Mouse (Mus musculus) midbrain, embryonic 11.5 days (tissue): ENCODE results near the gene Pdzd2. TPM values are rescaled to one million over a fixed set of nuclear protein-coding genes. Genes with fewer than 3 reads are reported as not detected.
A peak's percentile ranks its signal among the peaks of the same experiment; 100 is the strongest.

ENCODE experiments used
- ATAC-seq: fragments of 200-750 bp; cut with Nextera tagmentation; 2 replicates; pipeline ENCODE4 v1.8.0; 2017; ENCODE audit warnings: moderate TSS enrichment, moderate library complexity; ENCODE audit not compliant: low FRiP score
- DNase-seq: peaks from one replicate; pipeline ENCODE4 v3.0.0; 2015; ENCODE audit warnings: low spot score; ENCODE audit errors: missing footprints
- H3K27ac ChIP-seq: fragments of 300-500 bp; sonication (generic); 2 replicates; pipeline ENCODE4 v1.5.1; 2014; ENCODE audit warnings: low read depth, low read length
- H3K27me3 ChIP-seq: fragments of 300-500 bp; sonication (generic); 2 replicates; pipeline ENCODE4 v1.6.1; 2014; ENCODE audit warnings: mild to moderate bottlenecking, low read length, moderate library complexity, mixed read lengths; ENCODE audit not compliant: control insufficient read depth, insufficient read depth
- H3K36me3 ChIP-seq: fragments of 300-500 bp; sonication (generic); 2 replicates; pipeline ENCODE4 v1.6.1; 2014; ENCODE audit warnings: mild to moderate bottlenecking, low read length, moderate library complexity, mixed read lengths; ENCODE audit not compliant: control insufficient read depth, insufficient read depth
- H3K4me1 ChIP-seq: fragments of 300-500 bp; sonication (generic); 2 replicates; pipeline ENCODE4 v1.6.1; 2014; ENCODE audit warnings: low read length; ENCODE audit not compliant: control insufficient read depth, insufficient read depth
- H3K4me2 ChIP-seq: fragments of 300-500 bp; sonication (generic); 2 replicates; pipeline ENCODE4 v1.6.1; 2014; ENCODE audit warnings: mild to moderate bottlenecking, moderate library complexity
- H3K4me3 ChIP-seq: fragments of 300-500 bp; sonication (generic); 2 replicates; pipeline ENCODE4 v1.5.1; 2014; ENCODE audit warnings: low read depth, low read length
- H3K9ac ChIP-seq: fragments of 300-500 bp; sonication (generic); 2 replicates; pipeline ENCODE4 v1.6.1; 2014; ENCODE audit warnings: low read length
- H3K9me3 ChIP-seq: fragments of 300-500 bp; sonication (generic); 2 replicates; pipeline ENCODE4 v1.6.1; 2016; ENCODE audit warnings: low read length; ENCODE audit not compliant: control insufficient read depth
- WGBS: fragments of 180-500 bp; shearing (Covaris S2); extraction: QIAGEN DNeasy Blood & Tissue Kit; methylation state at CpG from one replicate; pipeline ENCODE4 v1.1.7; 2014; 5-methylcytosine and 5-hydroxymethylcytosine counted together
- polyA plus RNA-seq: library from polyadenylated mRNA; unstranded; fragments of >200 nt; fragmentation: Nextera tagmentation; extraction: Ambion mirVana; gene quantifications from 2 replicates; pipeline ENCODE4 v1.2.1, GENCODE M21; 2014

Gene Pdzd2
- polyA plus RNA-seq, 1 experiment from 2014 or later: 5.2 TPM

DNA sequence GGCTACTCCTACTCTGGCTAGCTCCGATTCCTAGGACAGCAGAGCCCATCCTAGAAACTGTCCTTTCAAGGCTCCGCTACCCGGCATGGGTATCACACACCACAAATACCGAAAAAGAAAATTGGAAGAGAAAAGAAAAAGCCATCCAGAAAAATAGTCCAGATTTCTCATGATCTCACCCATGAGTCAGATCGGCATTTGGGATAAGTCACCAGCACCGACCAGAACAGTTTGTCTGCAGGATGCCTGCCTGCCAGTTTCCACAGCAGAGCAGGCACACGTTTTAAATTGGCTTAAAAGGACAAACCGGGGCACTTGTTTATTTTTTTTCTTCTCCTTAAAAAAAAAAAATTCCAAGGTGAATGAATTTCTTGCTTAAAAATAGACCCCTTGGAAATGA, 22.8 kb downstream of the Pdzd2 start:
- WGBS: 84% methylated on average over 8 of the region's 8 CpGs
- no peak for DNase-seq
- H3K27me3 ChIP-seq: no peaks in the 10 kb centered on the region
- no peak for ATAC-seq
- no peaks in the 10 kb centered on the region for H3K36me3 ChIP-seq
- H3K4me3 ChIP-seq: no peak overlapping the region
- no peak overlapping the region for H3K27ac ChIP-seq
- no peaks in the 10 kb centered on the region for H3K9me3 ChIP-seq
- no peak overlapping the region for H3K4me2 ChIP-seq
- H3K4me1 ChIP-seq: no peaks in the 10 kb centered on the region
- no peak overlapping the region for H3K9ac ChIP-seq

DNA sequence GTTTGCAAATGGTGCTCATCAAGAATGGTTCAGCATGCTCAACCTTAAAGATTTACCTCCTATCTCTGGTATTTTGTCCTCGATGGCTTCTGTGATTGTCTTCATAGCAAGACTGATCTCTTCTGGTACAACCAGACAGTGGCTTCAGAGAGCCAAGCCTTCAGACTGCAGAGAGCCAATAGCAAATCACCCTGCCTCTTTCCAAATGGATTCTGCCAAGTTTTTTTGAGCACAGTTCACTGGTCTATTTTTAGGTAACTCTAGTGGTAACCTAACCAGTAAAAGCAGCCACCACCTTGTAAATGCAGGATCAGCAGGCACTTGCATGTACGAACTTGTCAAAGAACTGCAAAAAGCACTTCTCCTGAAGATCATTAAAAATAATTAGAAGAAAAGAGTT, 25.4 kb downstream of the Pdzd2 start:
- Histone ChIP-seq H3K9me3 (no peaks in the 10 kb centered on the region), H3K27ac (no peak overlapping the region), H3K27me3 (no peaks in the 10 kb centered on the region), H3K9ac (no peak overlapping the region), H3K4me2 (no peak overlapping the region), H3K36me3 (no peaks in the 10 kb centered on the region), H3K4me3 (no peak overlapping the region), H3K4me1 (no peaks in the 10 kb centered on the region)
- no peak for DNase-seq
- ATAC-seq: no peak
- WGBS: 92% methylated on average over 2 of the region's 2 CpGs

- Histone ChIP-seq H3K36me3 (no peaks in the 10 kb centered on the region), H3K27me3 (no peaks in the 10 kb centered on the region), H3K9ac (no peak overlapping the region), H3K4me2 (no peak overlapping the region), H3K9me3 (no peaks in the 10 kb centered on the region), H3K4me3 (no peak overlapping the region), H3K4me1 (peaks cover 3% of the 10 kb centered on the region; the same call in 1 of the 2 replicates), H3K27ac (no peak overlapping the region)
- 86% methylated on average over 2 of the region's 2 CpGs for WGBS
- DNase-seq (no peak), ATAC-seq (no peak)
Observed at GRCm38 (mm10) chr15:12713216-12713615, 26.5 kb downstream of the Pdzd2 start.

GRCm38 (mm10) chr15:12710036-12710435, 29.7 kb downstream of the Pdzd2 start:
- no peak overlapping the region for H3K4me2 ChIP-seq
- no peak overlapping the region for H3K9ac ChIP-seq
- DNase-seq (no peak), ATAC-seq (no peak)
- no peak overlapping the region for H3K27ac ChIP-seq
- no peak overlapping the region for H3K4me3 ChIP-seq
- peaks cover 5% of the 10 kb centered on the region; the same call in 1 of the 2 replicates for H3K4me1 ChIP-seq
- H3K27me3 ChIP-seq: no peaks in the 10 kb centered on the region
- H3K36me3 ChIP-seq: no peaks in the 10 kb centered on the region
- H3K9me3 ChIP-seq: no peaks in the 10 kb centered on the region
- 90% methylated on average over 3 of the region's 3 CpGs for WGBS

DNA sequence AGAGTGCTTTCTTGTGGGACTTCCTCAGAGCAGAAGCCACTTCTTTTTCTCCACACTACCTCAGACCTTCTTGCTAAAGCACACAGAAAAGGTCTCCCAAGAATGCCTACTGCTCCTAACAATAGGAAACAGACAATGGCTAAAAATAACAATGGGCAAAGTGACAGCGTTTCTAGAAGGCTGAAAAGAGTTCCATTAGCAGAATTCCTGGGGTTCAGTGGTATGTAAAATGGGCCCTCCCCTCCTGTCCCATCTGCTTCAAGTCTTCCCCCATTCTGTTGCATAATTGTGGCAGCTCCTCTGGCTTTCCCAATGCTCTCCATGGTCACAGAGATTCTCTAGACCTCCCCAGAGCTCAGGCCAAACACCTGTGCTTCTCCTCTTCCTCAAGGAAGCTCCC, 31.4 kb downstream of the Pdzd2 start:
- no peaks in the 10 kb centered on the region for H3K36me3 ChIP-seq
- no peaks in the 10 kb centered on the region for H3K27me3 ChIP-seq
- no peaks in the 10 kb centered on the region for H3K9me3 ChIP-seq
- peaks cover 5% of the 10 kb centered on the region; the same call in 1 of the 2 replicates for H3K4me1 ChIP-seq
- DNase-seq: no peak
- no peak overlapping the region for H3K9ac ChIP-seq
- H3K27ac ChIP-seq: no peak overlapping the region
- no peak for ATAC-seq
- 5% methylated on average over 1 of the region's 1 CpGs for WGBS
- H3K4me3 ChIP-seq: no peak overlapping the region
- H3K4me2 ChIP-seq: no peak overlapping the region

DNA sequence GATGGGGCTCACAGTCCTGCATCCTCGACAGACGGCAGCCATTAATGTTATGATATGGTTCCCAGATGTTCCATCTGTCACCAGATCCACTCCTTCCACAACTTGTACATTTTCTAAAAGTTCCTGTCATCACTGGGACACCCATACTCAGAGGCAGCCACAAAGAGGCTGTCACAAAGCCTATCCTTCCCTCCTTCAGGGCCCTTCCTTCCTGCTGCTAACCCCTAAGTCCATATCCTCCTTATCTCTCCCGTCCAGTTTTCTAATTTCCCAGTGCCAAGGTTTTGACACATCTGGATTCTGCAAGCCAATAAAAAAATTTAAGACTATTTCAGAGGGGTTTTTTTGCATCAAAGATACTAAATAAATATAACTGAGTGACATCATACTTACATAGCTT, 32.8 kb downstream of the Pdzd2 start:
- ATAC-seq: no peak
- no peak overlapping the region for H3K4me3 ChIP-seq
- H3K27me3 ChIP-seq: no peaks in the 10 kb centered on the region
- H3K36me3 ChIP-seq: no peaks in the 10 kb centered on the region
- H3K4me2 ChIP-seq: no peak overlapping the region
- WGBS: 81% methylated on average over 3 of the region's 3 CpGs
- no peak for DNase-seq
- no peak overlapping the region for H3K9ac ChIP-seq
- peaks cover 5% of the 10 kb centered on the region; the same call in 1 of the 2 replicates for H3K4me1 ChIP-seq
- H3K27ac ChIP-seq: no peak overlapping the region
- no peaks in the 10 kb centered on the region for H3K9me3 ChIP-seq

GRCm38 (mm10) chr15:12700367-12700766, 39.4 kb downstream of the Pdzd2 start:
- no peak overlapping the region for H3K9ac ChIP-seq
- H3K27ac ChIP-seq: no peak overlapping the region
- ATAC-seq (no peak), DNase-seq (peak; percentile 45)
- H3K4me3 ChIP-seq: no peak overlapping the region
- 57% methylated on average over 9 of the region's 9 CpGs for WGBS
- no peaks in the 10 kb centered on the region for H3K36me3 ChIP-seq
- H3K4me2 ChIP-seq: no peak overlapping the region
- peaks cover 6% of the 10 kb centered on the region; the same call in 1 of the 2 replicates for H3K4me1 ChIP-seq
- no peaks in the 10 kb centered on the region for H3K9me3 ChIP-seq
- H3K27me3 ChIP-seq: no peaks in the 10 kb centered on the region

DNA sequence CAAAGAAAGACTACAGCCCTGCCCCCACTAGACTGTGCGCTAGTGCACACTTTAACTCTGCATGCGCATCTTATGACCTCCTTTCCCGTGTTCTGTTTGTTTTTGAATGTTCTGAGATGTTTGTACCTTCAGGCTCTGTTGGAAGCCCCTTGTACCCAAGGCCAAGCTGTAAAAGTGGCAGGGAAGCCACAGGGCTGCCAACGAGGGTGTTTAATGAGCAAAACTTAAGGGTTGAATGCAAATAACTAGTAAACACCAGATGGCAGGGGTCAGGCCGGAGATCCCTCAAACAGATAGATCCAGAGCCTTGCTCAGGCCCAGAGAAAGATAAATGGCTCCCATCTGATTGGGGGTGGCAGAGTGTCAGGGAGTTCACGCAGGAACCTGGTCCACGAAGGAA, 42.0 kb downstream of the Pdzd2 start:
- H3K4me2 ChIP-seq: no peak overlapping the region
- H3K36me3 ChIP-seq: no peaks in the 10 kb centered on the region
- H3K4me1 ChIP-seq: peaks cover 6% of the 10 kb centered on the region; the same call in 1 of the 2 replicates
- WGBS: 61% methylated on average over 7 of the region's 7 CpGs
- no peaks in the 10 kb centered on the region for H3K27me3 ChIP-seq
- no peak overlapping the region for H3K4me3 ChIP-seq
- DNase-seq (peak; percentile 85), ATAC-seq (no peak)
- no peak overlapping the region for H3K27ac ChIP-seq
- H3K9me3 ChIP-seq: no peaks in the 10 kb centered on the region
- H3K9ac ChIP-seq: no peak overlapping the region

- WGBS: 21% methylated on average over 8 of the region's 8 CpGs
- no peak overlapping the region for H3K27ac ChIP-seq
Observed at GRCm38 (mm10) chr15:12696889-12697288, 42.8 kb downstream of the Pdzd2 start.

More at GRCm38 (mm10) chr15:12696889-12697288, 42.8 kb downstream of the Pdzd2 start:
- DNase-seq (peak; percentile 90), ATAC-seq (no peak)
- H3K9ac ChIP-seq: no peak overlapping the region
- H3K4me3 ChIP-seq: no peak overlapping the region
- H3K4me2 ChIP-seq: no peak overlapping the region
- no peaks in the 10 kb centered on the region for H3K27me3 ChIP-seq
- H3K36me3 ChIP-seq: no peaks in the 10 kb centered on the region
- no peaks in the 10 kb centered on the region for H3K9me3 ChIP-seq
- peaks cover 6% of the 10 kb centered on the region; the same call in 1 of the 2 replicates for H3K4me1 ChIP-seq
